Mouse (Mus musculus) liver, embryonic 15.5 days (tissue): Measurements from ENCODE around the gene Vmn1r85. TPM values are rescaled to one million over a fixed set of nuclear protein-coding genes. Genes with fewer than 3 reads are reported as not detected.

ENCODE experiments used
- ATAC-seq: fragments of 200-750 bp; cut with Nextera tagmentation; 2 replicates; pipeline ENCODE4 v1.8.0; 2017; ENCODE audit warnings: moderate number of reproducible peaks, mild to moderate bottlenecking, moderate library complexity; ENCODE audit not compliant: insufficient read depth
- H3K27ac ChIP-seq: fragments of 300-500 bp; sonication (generic); replicated peaks from 2 replicates; pipeline ENCODE4 v1.5.1; 2015; ENCODE audit warnings: mild to moderate bottlenecking, inconsistent platforms
- H3K27me3 ChIP-seq: fragments of 300-500 bp; sonication (generic); 2 replicates; pipeline ENCODE4 v1.6.1; 2015; ENCODE audit warnings: mild to moderate bottlenecking, inconsistent platforms
- H3K36me3 ChIP-seq: fragments of 300-500 bp; sonication (generic); replicated peaks from 2 replicates; pipeline ENCODE4 v1.6.1; 2015; ENCODE audit warnings: moderate library complexity, mild to moderate bottlenecking, inconsistent platforms
- H3K4me1 ChIP-seq: fragments of 300-500 bp; sonication (generic); replicated peaks from 2 replicates; pipeline ENCODE4 v1.6.1; 2015; ENCODE audit warnings: inconsistent platforms
- H3K4me2 ChIP-seq: fragments of 300-500 bp; sonication (generic); 2 replicates; pipeline ENCODE4 v1.6.1; 2015; ENCODE audit warnings: moderate library complexity, mild to moderate bottlenecking, inconsistent platforms
- H3K4me3 ChIP-seq: fragments of 300-500 bp; sonication (generic); replicated peaks from 2 replicates; pipeline ENCODE4 v1.5.1; 2015; ENCODE audit warnings: mild to moderate bottlenecking, inconsistent platforms
- H3K9ac ChIP-seq: fragments of 300-500 bp; sonication (generic); 2 replicates; pipeline ENCODE4 v1.6.1; 2015; ENCODE audit warnings: moderate library complexity, mild to moderate bottlenecking, inconsistent platforms
- H3K9me3 ChIP-seq: fragments of 300-500 bp; sonication (generic); replicated peaks from 2 replicates; pipeline ENCODE4 v1.6.1; 2016; ENCODE audit warnings: inconsistent platforms
- WGBS: fragments of 180-500 bp; shearing (Covaris S2); methylation state at CpG from one replicate; pipeline ENCODE4 v1.1.7; 2015; ENCODE audit warnings: mixed read lengths; ENCODE audit not compliant: insufficient replicate concordance; 5-methylcytosine and 5-hydroxymethylcytosine counted together
- polyA plus RNA-seq: library from polyadenylated mRNA; unstranded; fragments of >200 nt; fragmentation: Nextera tagmentation; extraction: Ambion mirVana; gene quantifications from 2 replicates; pipeline ENCODE4 v1.2.1, GENCODE M21; 2015

Vmn1r85 gene
- polyA plus RNA-seq, 1 experiment from 2014 or later = not detected

DNA sequence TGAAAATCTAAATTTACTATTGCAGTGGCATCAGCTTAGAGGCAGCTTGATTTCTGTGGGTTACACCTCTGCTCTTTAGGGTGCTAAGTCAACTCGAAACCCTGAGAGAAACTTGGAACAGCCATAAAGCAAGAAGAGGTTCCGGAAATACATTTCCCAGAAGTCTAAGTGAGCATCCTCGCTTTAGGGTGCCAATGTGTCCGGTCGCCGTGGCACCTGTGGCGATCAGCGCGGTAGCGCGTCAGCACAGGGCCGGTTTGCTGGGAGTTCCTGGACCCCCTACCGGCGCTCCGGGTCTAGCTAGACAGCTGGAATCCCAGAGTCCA lies 41.0 kb downstream of the Vmn1r85 start:
- H3K27ac ChIP-seq = peak overlapping the region; percentile 56; the same call in 1 of the 2 replicates
- H3K4me1 ChIP-seq = peaks cover 16% of the 10 kb centered on the region
- H3K36me3 ChIP-seq = no peaks in the 10 kb centered on the region
- H3K9me3 ChIP-seq = no peaks in the 10 kb centered on the region
- H3K27me3 ChIP-seq = no peaks in the 10 kb centered on the region
- WGBS = 8% methylated on average over 15 of the region's 15 CpGs
- no peak for ATAC-seq
- peak overlapping the region; percentile 63 for H3K9ac ChIP-seq
- peak overlapping the region; percentile 72 for H3K4me3 ChIP-seq
- peak overlapping the region; percentile 86 for H3K4me2 ChIP-seq

DNA sequence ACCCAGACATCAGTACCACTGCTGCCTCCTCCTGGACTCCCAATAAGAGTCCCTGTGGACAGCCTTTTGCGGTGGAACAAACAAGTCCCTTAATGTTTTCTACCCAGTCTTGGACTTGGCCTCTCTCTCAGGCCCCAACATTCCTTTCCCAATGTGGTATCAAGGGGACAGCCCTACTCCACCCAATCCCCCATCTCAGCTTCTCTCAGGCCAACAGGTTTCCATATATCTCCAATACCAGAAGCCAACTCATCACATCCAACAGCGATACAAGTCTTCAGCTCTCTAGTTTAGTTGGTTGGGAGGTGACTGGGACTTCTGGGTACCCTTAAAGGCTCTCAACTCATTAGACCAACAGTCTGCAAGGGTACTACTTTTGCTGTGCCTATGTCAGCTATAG lies 41.5 kb downstream of the Vmn1r85 start:
- H3K4me3 ChIP-seq = peak overlapping the region; percentile 72; the same call in 1 of the 2 replicates
- ATAC-seq = no peak
- no peaks in the 10 kb centered on the region for H3K27me3 ChIP-seq
- H3K9me3 ChIP-seq = no peaks in the 10 kb centered on the region
- no peak overlapping the region for H3K27ac ChIP-seq
- 85% methylated on average over 2 of the region's 2 CpGs for WGBS
- H3K36me3 ChIP-seq = no peaks in the 10 kb centered on the region
- peaks cover 16% of the 10 kb centered on the region for H3K4me1 ChIP-seq
- peak overlapping the region; percentile 63; the same call in 1 of the 2 replicates for H3K9ac ChIP-seq
- H3K4me2 ChIP-seq = peak overlapping the region; percentile 86

DNA sequence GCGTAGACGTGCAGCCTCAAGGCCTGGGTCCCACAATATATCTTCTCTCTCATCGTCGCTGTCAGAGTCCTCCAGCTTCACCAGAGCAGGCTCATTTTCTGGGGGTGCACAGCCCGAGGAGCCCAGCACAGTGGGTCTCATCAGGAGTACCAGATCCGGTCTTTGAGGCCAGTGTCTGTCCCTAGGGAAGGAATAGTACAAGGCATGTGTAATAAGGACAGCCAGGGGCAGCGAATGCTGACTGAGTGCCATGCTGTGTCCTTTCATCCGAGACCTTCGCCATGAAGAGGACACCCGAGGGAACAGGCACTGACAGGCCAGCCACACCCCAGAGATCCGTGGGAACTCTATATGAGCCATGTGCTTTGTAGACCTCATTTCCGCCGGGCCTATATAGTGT lies 42.0 kb downstream of the Vmn1r85 start:
- no peak overlapping the region for H3K4me2 ChIP-seq
- no peak overlapping the region for H3K4me3 ChIP-seq
- WGBS = 71% methylated on average over 13 of the region's 13 CpGs
- peaks cover 16% of the 10 kb centered on the region for H3K4me1 ChIP-seq
- ATAC-seq = no peak
- no peaks in the 10 kb centered on the region for H3K9me3 ChIP-seq
- H3K27me3 ChIP-seq = no peaks in the 10 kb centered on the region
- H3K27ac ChIP-seq = no peak overlapping the region
- no peaks in the 10 kb centered on the region for H3K36me3 ChIP-seq
- no peak overlapping the region for H3K9ac ChIP-seq

- peak; percentile 49 for ATAC-seq
- no peak overlapping the region for H3K27ac ChIP-seq
- 1% methylated on average over 2 of the region's 2 CpGs for WGBS
- H3K9ac ChIP-seq = no peak overlapping the region
- H3K36me3 ChIP-seq = no peaks in the 10 kb centered on the region
- H3K4me2 ChIP-seq = no peak overlapping the region
- H3K9me3 ChIP-seq = no peaks in the 10 kb centered on the region
- peaks cover 48% of the 10 kb centered on the region for H3K27me3 ChIP-seq
- H3K4me1 ChIP-seq = peaks cover 18% of the 10 kb centered on the region
- no peak overlapping the region for H3K4me3 ChIP-seq
Observed at GRCm38 (mm10) chr7:13046084-13046483, 48.9 kb downstream of the Vmn1r85 start.

GRCm38 (mm10) chr7:13044254-13044625 lies 50.7 kb downstream of the Vmn1r85 start:
- ATAC-seq = 0 out of 2 replicates have a peak, but pooled peaks have one; percentile 11
- no peak overlapping the region for H3K9ac ChIP-seq

DNA sequence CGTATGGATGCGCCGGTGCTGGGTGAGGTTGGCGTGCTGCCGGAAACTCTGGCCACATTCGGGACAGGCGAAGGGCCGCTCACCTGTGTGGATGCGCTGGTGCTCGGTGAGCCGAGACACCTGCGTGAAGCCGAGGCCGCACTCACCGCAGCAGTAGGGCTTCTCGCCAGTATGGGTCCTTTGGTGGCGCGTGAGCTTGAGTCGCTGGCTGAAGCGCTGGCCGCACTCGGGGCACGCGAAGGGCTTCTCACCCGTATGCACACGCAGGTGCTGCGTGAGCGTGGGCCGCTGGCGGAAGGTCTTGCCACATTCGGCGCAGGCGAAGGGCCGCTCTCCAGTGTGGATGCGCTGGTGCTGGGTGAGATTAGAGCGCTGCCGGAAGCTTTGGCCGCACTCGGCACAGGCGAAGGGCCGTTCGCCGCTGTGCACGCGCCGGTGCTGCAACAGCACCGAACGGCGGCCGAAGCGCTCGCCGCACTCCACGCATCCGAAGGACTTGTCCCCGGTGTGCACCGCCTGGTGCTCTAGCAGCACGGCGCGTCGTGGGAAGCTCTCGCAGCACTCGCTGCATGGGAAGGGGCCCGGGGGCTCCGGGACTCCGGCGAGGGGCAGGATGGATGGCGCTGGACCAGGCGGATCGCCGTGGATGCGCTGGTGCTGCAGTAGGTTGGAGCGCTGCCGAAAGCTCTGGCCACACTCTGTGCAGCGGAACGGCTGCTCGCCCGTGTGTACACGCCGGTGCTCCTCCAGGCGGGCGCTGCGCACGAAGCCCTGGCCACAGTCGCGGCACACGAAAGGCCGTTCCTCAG lies 51.3 kb downstream of the Vmn1r85 start:
- Histone ChIP-seq H3K9ac (no peak overlapping the region; the same call in 1 of the 2 replicates), H3K27me3 (peaks cover 51% of the 10 kb centered on the region), H3K36me3 (no peaks in the 10 kb centered on the region), H3K4me2 (peak overlapping the region; percentile 72), H3K4me3 (peak overlapping the region; percentile 44), H3K4me1 (peaks cover 36% of the 10 kb centered on the region), H3K27ac (no peak overlapping the region), H3K9me3 (no peaks in the 10 kb centered on the region)
- 6% methylated on average over 88 of the region's 88 CpGs for WGBS
- no peak for ATAC-seq

More at GRCm38 (mm10) chr7:13044254-13044625, 50.7 kb downstream of the Vmn1r85 start:
- Histone ChIP-seq H3K27me3 (peaks cover 51% of the 10 kb centered on the region), H3K9me3 (no peaks in the 10 kb centered on the region), H3K4me1 (peaks cover 30% of the 10 kb centered on the region), H3K27ac (no peak overlapping the region), H3K4me3 (peak overlapping the region; percentile 44), H3K36me3 (no peaks in the 10 kb centered on the region), H3K4me2 (peak overlapping the region; percentile 72)
- 2% methylated on average over 23 of the region's 23 CpGs for WGBS

DNA sequence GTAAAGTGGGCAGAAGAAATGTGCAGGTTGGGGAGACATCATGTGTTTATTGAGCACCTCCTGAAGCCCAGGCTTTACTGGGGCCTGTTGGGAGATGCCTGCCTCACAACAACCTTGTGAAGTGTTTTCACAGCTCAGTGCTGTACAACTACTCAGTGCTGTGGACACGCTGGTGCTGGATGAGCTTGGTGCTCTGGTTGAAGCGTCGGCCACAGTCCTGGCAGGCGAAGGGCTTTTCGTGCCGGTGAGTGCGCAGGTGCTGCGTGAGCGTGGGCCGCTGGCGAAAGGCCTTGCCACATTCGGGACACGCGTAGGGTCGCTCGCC lies 51.9 kb downstream of the Vmn1r85 start:
- Histone ChIP-seq H3K4me2 (peak overlapping the region; percentile 72), H3K9ac (no peak overlapping the region)

GRCm38 (mm10) chr7:13042511-13042910 lies 52.5 kb downstream of the Vmn1r85 start:
- Histone ChIP-seq H3K4me3 (no peak overlapping the region), H3K9ac (no peak overlapping the region), H3K9me3 (no peaks in the 10 kb centered on the region), H3K27ac (no peak overlapping the region), H3K4me2 (no peak overlapping the region), H3K4me1 (peaks cover 39% of the 10 kb centered on the region), H3K36me3 (no peaks in the 10 kb centered on the region), H3K27me3 (peaks cover 51% of the 10 kb centered on the region)
- no peak for ATAC-seq
- 59% methylated on average over 6 of the region's 6 CpGs for WGBS

More for the DNA sequence above, 51.9 kb downstream of the Vmn1r85 start:
- Histone ChIP-seq H3K27ac (no peak overlapping the region), H3K27me3 (peaks cover 51% of the 10 kb centered on the region), H3K4me1 (peaks cover 39% of the 10 kb centered on the region), H3K9me3 (no peaks in the 10 kb centered on the region), H3K36me3 (no peaks in the 10 kb centered on the region), H3K4me3 (peak overlapping the region; percentile 44; the same call in 1 of the 2 replicates)
- ATAC-seq = no peak
- 45% methylated on average over 16 of the region's 16 CpGs for whole genome bisulfite sequencing

DNA sequence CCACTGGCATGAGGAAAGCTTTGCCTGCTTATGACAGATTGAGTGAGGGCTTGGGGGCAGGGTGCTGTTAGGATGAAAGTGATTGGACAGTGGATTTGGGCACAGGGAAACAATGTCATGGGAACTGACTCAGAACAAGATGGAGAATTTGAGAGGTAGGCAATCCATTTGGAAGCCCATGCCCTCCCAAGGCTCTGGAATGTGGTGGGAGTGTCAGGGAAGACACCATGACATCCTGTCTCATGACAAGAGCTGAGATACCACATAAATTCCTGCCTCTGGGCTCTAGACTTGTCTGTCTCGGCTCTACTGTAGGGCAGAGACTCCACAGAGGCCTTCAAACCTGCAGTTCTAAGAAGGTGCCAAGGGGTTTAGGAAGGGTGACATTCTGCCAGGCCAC lies 53.7 kb downstream of the Vmn1r85 start:
- H3K9me3 ChIP-seq = no peaks in the 10 kb centered on the region
- H3K27ac ChIP-seq = no peak overlapping the region
- peaks cover 48% of the 10 kb centered on the region for H3K4me1 ChIP-seq
- WGBS = 55% methylated on average over 1 of the region's 1 CpGs
- ATAC-seq = no peak
- peaks cover 51% of the 10 kb centered on the region for H3K27me3 ChIP-seq
- no peak overlapping the region for H3K9ac ChIP-seq
- peaks cover 3% of the 10 kb centered on the region for H3K36me3 ChIP-seq
- no peak overlapping the region for H3K4me3 ChIP-seq
- H3K4me2 ChIP-seq = no peak overlapping the region

DNA sequence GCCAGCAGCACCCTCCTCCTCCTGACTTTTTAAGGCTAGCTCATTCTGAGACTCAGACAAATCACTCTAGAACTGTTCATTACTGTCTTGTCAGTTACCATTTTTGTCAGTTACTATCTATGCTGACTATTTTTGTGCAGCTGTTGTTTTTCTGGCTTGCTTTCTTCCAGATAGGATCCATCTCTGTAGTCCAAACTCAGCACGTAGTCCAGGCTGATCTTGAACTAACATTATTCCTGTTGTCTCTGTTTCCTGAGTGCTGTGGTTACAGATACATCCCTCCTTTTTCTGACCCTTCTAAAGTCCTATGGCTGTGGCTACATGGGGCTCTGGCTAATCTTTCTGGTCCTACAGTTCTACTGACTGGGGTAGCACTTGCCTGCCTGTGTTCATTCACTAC lies 55.8 kb downstream of the Vmn1r85 start:
- H3K4me3 ChIP-seq = peak overlapping the region; percentile 87
- H3K27ac ChIP-seq = peak overlapping the region; percentile 98

GRCm38 (mm10) chr7:13038621-13039169 lies 56.3 kb downstream of the Vmn1r85 start:
- ATAC-seq = no peak
- H3K9ac ChIP-seq = peak overlapping the region; percentile 98
- H3K9me3 ChIP-seq = no peaks in the 10 kb centered on the region
- H3K27me3 ChIP-seq = peaks cover 29% of the 10 kb centered on the region
- H3K4me2 ChIP-seq = peak overlapping the region; percentile 86
- H3K27ac ChIP-seq = peak overlapping the region; percentile 98
- H3K36me3 ChIP-seq = peaks cover 19% of the 10 kb centered on the region
- peaks cover 58% of the 10 kb centered on the region for H3K4me1 ChIP-seq
- H3K4me3 ChIP-seq = peak overlapping the region; percentile 87
- WGBS = 12% methylated on average over 15 of the region's 15 CpGs

More for the DNA sequence above, 55.8 kb downstream of the Vmn1r85 start:
- peaks cover 34% of the 10 kb centered on the region for H3K27me3 ChIP-seq
- ATAC-seq = no peak
- H3K36me3 ChIP-seq = peaks cover 18% of the 10 kb centered on the region
- 19% methylated on average over 1 of the region's 1 CpGs for WGBS
- peak overlapping the region; percentile 98 for H3K9ac ChIP-seq
- no peaks in the 10 kb centered on the region for H3K9me3 ChIP-seq
- peak overlapping the region; percentile 86 for H3K4me2 ChIP-seq
- peaks cover 59% of the 10 kb centered on the region for H3K4me1 ChIP-seq
